Mouse (Mus musculus) hindbrain, postnatal 0 days (tissue): ENCODE data around the gene Hand1. TPM values are rescaled to one million over a fixed set of nuclear protein-coding genes. Genes with fewer than 3 reads are reported as not detected.
A peak's percentile ranks its signal among the peaks of the same experiment; 100 is the strongest.

Experiments used
- ATAC-seq: fragments of 200-750 bp; cut with Nextera tagmentation; 2 replicates; pipeline ENCODE4 v1.8.0; 2017; ENCODE audit warnings: mild to moderate bottlenecking, moderate TSS enrichment, moderate library complexity
- DNase-seq: peaks from one replicate; pipeline ENCODE4 v3.0.0-alpha.2; 2015; ENCODE audit warnings: low spot score
- H3K27ac ChIP-seq: fragments of 300-500 bp; sonication (generic); 2 replicates; pipeline ENCODE4 v1.5.1; 2014; ENCODE audit warnings: mild to moderate bottlenecking
- H3K27me3 ChIP-seq: fragments of 300-500 bp; sonication (generic); 2 replicates; pipeline ENCODE4 v1.6.1; 2014; ENCODE audit warnings: low read length, mixed read lengths; ENCODE audit not compliant: insufficient read depth
- H3K36me3 ChIP-seq: fragments of 300-500 bp; sonication (generic); 2 replicates; pipeline ENCODE4 v1.6.1; 2014; ENCODE audit warnings: low read length, mixed read lengths; ENCODE audit not compliant: insufficient read depth
- H3K4me1 ChIP-seq: fragments of 300-500 bp; sonication (generic); 2 replicates; pipeline ENCODE4 v1.6.1; 2014; ENCODE audit warnings: antibody characterized with exemption, low read length, mixed read lengths; ENCODE audit not compliant: insufficient read depth
- H3K4me2 ChIP-seq: fragments of 300-500 bp; sonication (generic); 2 replicates; pipeline ENCODE4 v1.6.1; 2014; ENCODE audit warnings: low read depth, mild to moderate bottlenecking, low read length, moderate library complexity, mixed read lengths
- H3K4me3 ChIP-seq: fragments of 300-500 bp; sonication (generic); 2 replicates; pipeline ENCODE4 v1.5.1; 2014; ENCODE audit warnings: low read length
- H3K9ac ChIP-seq: fragments of 300-500 bp; sonication (generic); replicated peaks from 2 replicates; pipeline ENCODE4 v1.6.1; 2014; ENCODE audit warnings: mild to moderate bottlenecking, low read length, moderate library complexity, mixed read lengths
- H3K9me3 ChIP-seq: fragments of 300-500 bp; sonication (generic); 2 replicates; pipeline ENCODE4 v1.6.1; 2016; ENCODE audit warnings: low read length, mixed read lengths
- CTCF ChIP-seq: IDR thresholded peaks from 2 replicates; pipeline ENCODE4 v1.5.1; 2016; ENCODE audit warnings: antibody characterized with exemption, control low read depth, low read depth
- WGBS: fragments of 180-500 bp; shearing (Covaris S2); extraction: QIAGEN DNeasy Blood & Tissue Kit; methylation state at CpG from one replicate; pipeline ENCODE4 v1.1.7; 2014; 5-methylcytosine and 5-hydroxymethylcytosine counted together
- polyA plus RNA-seq: library from polyadenylated mRNA; unstranded; fragments of >200 nt; fragmentation: Nextera tagmentation; extraction: Ambion mirVana; gene quantifications from 2 replicates; pipeline ENCODE4 v1.2.1, GENCODE M21; 2015
- total RNA-seq: library from RNA; depleted of rRNA; stranded (reverse); fragments of >200 nt; gene quantifications from 2 replicates; pipeline ENCODE4 v1.2.3, GENCODE M21; 2014

The Hand1 gene
- total and polyA plus RNA-seq, 2 experiments from 2014 or later, result not detected

GRCm38 (mm10) chr11:57833296-57833977 is 819 bp upstream of the Hand1 start:
- Histone ChIP-seq H3K9ac (no peak overlapping the region), H3K27ac (no peak overlapping the region), H3K9me3 (no peaks in the 10 kb centered on the region), H3K4me2 (no peak overlapping the region), H3K27me3 (peaks cover 82% of the 10 kb centered on the region), H3K4me1 (no peaks in the 10 kb centered on the region), H3K36me3 (no peaks in the 10 kb centered on the region), H3K4me3 (no peak overlapping the region)
- 3% methylated on average over 30 of the region's 30 CpGs for WGBS
- no peak for DNase-seq
- TF ChIP-seq CTCF, result no peak
- ATAC-seq, result no peak

GRCm38 (mm10) chr11:57831861-57832260 is 757 bp downstream of the Hand1 start:
- H3K9ac ChIP-seq, result no peak overlapping the region
- no peaks in the 10 kb centered on the region for H3K9me3 ChIP-seq
- H3K4me1 ChIP-seq, result no peaks in the 10 kb centered on the region
- WGBS, result 9% methylated on average over 16 of the region's 16 CpGs
- no peak overlapping the region for H3K4me2 ChIP-seq
- H3K36me3 ChIP-seq, result no peaks in the 10 kb centered on the region
- DNase-seq (no peak), ATAC-seq (no peak)
- no peak for TF ChIP-seq CTCF
- H3K4me3 ChIP-seq, result no peak overlapping the region
- H3K27me3 ChIP-seq, result peaks cover 88% of the 10 kb centered on the region
- no peak overlapping the region for H3K27ac ChIP-seq

- Histone ChIP-seq H3K27me3 (peaks cover 88% of the 10 kb centered on the region), H3K4me1 (no peaks in the 10 kb centered on the region), H3K4me2 (no peak overlapping the region), H3K9me3 (no peaks in the 10 kb centered on the region), H3K27ac (no peak overlapping the region), H3K4me3 (no peak overlapping the region), H3K9ac (no peak overlapping the region), H3K36me3 (no peaks in the 10 kb centered on the region)
- 5% methylated on average over 31 of the region's 31 CpGs for WGBS
- no peak for DNase-seq
- no peak for ATAC-seq
- TF ChIP-seq CTCF, result no peak
These were observed 1.3 kb downstream of the Hand1 start for GRCm38 (mm10) chr11:57831281-57831781.

- peaks cover 81% of the 10 kb centered on the region for H3K27me3 ChIP-seq
- H3K4me1 ChIP-seq, result no peaks in the 10 kb centered on the region
- TF ChIP-seq CTCF, result no peak
- no peak overlapping the region for H3K27ac ChIP-seq
- no peaks in the 10 kb centered on the region for H3K36me3 ChIP-seq
- no peak for ATAC-seq
- H3K9ac ChIP-seq, result no peak overlapping the region
- WGBS, result 28% methylated on average over 17 of the region's 17 CpGs
- H3K4me3 ChIP-seq, result no peak overlapping the region
- H3K4me2 ChIP-seq, result no peak overlapping the region
- no peak for DNase-seq
- no peaks in the 10 kb centered on the region for H3K9me3 ChIP-seq
These were observed 2.5 kb downstream of the Hand1 start for GRCm38 (mm10) chr11:57829871-57830775.

- H3K27me3 ChIP-seq, result peaks cover 80% of the 10 kb centered on the region
- 4% methylated on average over 53 of the region's 53 CpGs for WGBS
- ATAC-seq, result no peak
- H3K4me2 ChIP-seq, result peak overlapping the region; percentile 13; the same call in 1 of the 2 replicates
- H3K27ac ChIP-seq, result no peak overlapping the region
- H3K9me3 ChIP-seq, result no peaks in the 10 kb centered on the region
- no peak overlapping the region for H3K9ac ChIP-seq
- no peak for DNase-seq
- no peak overlapping the region for H3K4me3 ChIP-seq
- no peak for TF ChIP-seq CTCF
- no peaks in the 10 kb centered on the region for H3K36me3 ChIP-seq
- H3K4me1 ChIP-seq, result no peaks in the 10 kb centered on the region
These were observed 3.4 kb downstream of the Hand1 start for GRCm38 (mm10) chr11:57828955-57829870.

- no peak for TF ChIP-seq CTCF
- H3K4me1 ChIP-seq, result no peaks in the 10 kb centered on the region
- H3K9ac ChIP-seq, result no peak overlapping the region
- no peak overlapping the region for H3K27ac ChIP-seq
- H3K36me3 ChIP-seq, result no peaks in the 10 kb centered on the region
- WGBS, result under 1% methylated on average over 33 of the region's 33 CpGs
- ATAC-seq (no peak), DNase-seq (no peak)
- H3K27me3 ChIP-seq, result peaks cover 71% of the 10 kb centered on the region
- peak overlapping the region; percentile 41 for H3K4me2 ChIP-seq
- H3K9me3 ChIP-seq, result no peaks in the 10 kb centered on the region
- peak overlapping the region; percentile 21 for H3K4me3 ChIP-seq
These were observed 4.6 kb downstream of the Hand1 start for GRCm38 (mm10) chr11:57827915-57828545.
